Mouse (Mus musculus): ENCODE measurements around the gene Olfr798. TPM values are rescaled to one million over a fixed set of nuclear protein-coding genes. Genes with fewer than 3 reads are reported as not detected.

Olfr798 gene
- polyA plus RNA-seq, 1 experiment from 2014 or later, result not detected

DNA sequence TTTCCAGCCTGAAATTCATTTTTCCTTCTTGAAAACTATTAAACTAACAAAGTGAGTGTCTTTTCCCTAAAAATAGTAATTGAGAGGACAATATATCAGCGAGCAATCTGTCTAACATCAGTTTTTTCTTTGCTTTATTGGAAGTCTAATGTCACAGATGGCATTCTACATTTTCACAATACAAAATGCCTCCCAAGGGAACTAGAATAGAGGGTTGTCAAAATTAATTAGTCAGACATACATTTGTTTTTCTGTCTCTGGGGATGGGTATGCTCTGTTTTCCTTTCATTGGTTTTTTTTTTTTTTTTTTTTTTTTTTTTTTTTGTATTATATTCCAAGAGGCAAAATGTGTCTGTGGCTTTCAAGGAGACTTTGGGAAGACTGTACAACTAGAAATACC is 50.7 kb downstream of the Olfr798 start:
- Histone ChIP-seq H3K4me3 (ENCODE audit: low read depth, low read length) (no peak overlapping the region), H3K9ac (replicated peaks; ENCODE audit: low read length) (no peak overlapping the region), H3K4me2 (ENCODE audit: low read depth, low read length) (no peak overlapping the region), H3K9me3 (replicated peaks; ENCODE audit: control insufficient read depth, low read length) (no peaks in the 10 kb centered on the region), H3K4me1 (ENCODE audit: control insufficient read depth, insufficient read depth, low read length) (no peaks in the 10 kb centered on the region), H3K36me3 (replicated peaks; ENCODE audit: control insufficient read depth, insufficient read depth, low read depth, low read length) (no peaks in the 10 kb centered on the region), H3K27me3 (ENCODE audit: control insufficient read depth, insufficient read depth, low read length) (no peaks in the 10 kb centered on the region), H3K27ac (replicated peaks; ENCODE audit: low read depth, low read length) (no peak overlapping the region)
- no peak for DNase-seq (ENCODE audit: low spot score)
- ATAC-seq (replicated peaks; ENCODE audit: insufficient number of reproducible peaks, low FRiP score, low TSS enrichment, low read depth), result no peak
- WGBS, result 68% methylated on average over 1 of the region's 1 CpGs

Small RNA genes lying within 50 kb of the gene (microRNA-seq; reads per million reads assigned to microRNA genes)
- gene Gm23252 (ENCODE audit: borderline number of aligned reads), result not detected

Other genes starting within 250 kb of the Olfr798 start
- gene Olfr784, start 243.9 kb downstream of the Olfr798 start, polyA plus RNA-seq (2014; fragmentation: Nextera tagmentation; extraction: Ambion mirVana), result not detected in 2 replicates
- gene Olfr785, start 222.5 kb downstream of the Olfr798 start, polyA plus RNA-seq (2014; fragmentation: Nextera tagmentation; extraction: Ambion mirVana), result not detected in 2 replicates
- gene Olfr786, start 200.6 kb downstream of the Olfr798 start, polyA plus RNA-seq (2014; fragmentation: Nextera tagmentation; extraction: Ambion mirVana), result not detected in 2 replicates
- not detected in 2 replicates for gene Olfr787, start 166.1 kb downstream of the Olfr798 start, polyA plus RNA-seq (2014; fragmentation: Nextera tagmentation; extraction: Ambion mirVana)
- gene Olfr788, start 156.9 kb downstream of the Olfr798 start, polyA plus RNA-seq (2014; fragmentation: Nextera tagmentation; extraction: Ambion mirVana), result not detected in 2 replicates
- not detected in 2 replicates for gene Olfr789, start 143.2 kb downstream of the Olfr798 start, polyA plus RNA-seq (2014; fragmentation: Nextera tagmentation; extraction: Ambion mirVana)
- not detected in 2 replicates for gene Olfr790, start 129.4 kb downstream of the Olfr798 start, polyA plus RNA-seq (2014; fragmentation: Nextera tagmentation; extraction: Ambion mirVana)
- not detected in 2 replicates for gene Olfr791, start 106.1 kb downstream of the Olfr798 start, polyA plus RNA-seq (2014; fragmentation: Nextera tagmentation; extraction: Ambion mirVana)
- not detected in 2 replicates for gene Olfr792, start 88.8 kb downstream of the Olfr798 start, polyA plus RNA-seq (2014; fragmentation: Nextera tagmentation; extraction: Ambion mirVana)
- not detected in 2 replicates for gene Olfr794, start 60.3 kb downstream of the Olfr798 start, polyA plus RNA-seq (2014; fragmentation: Nextera tagmentation; extraction: Ambion mirVana)
- gene Olfr796, start 15.4 kb downstream of the Olfr798 start, polyA plus RNA-seq (2014; fragmentation: Nextera tagmentation; extraction: Ambion mirVana), result not detected in 2 replicates
- gene Olfr799, start 9.6 kb upstream of the Olfr798 start, polyA plus RNA-seq (2014; fragmentation: Nextera tagmentation; extraction: Ambion mirVana), result not detected in 2 replicates
- gene Olfr800, start 29.8 kb upstream of the Olfr798 start, polyA plus RNA-seq (2014; fragmentation: Nextera tagmentation; extraction: Ambion mirVana), result not detected in 2 replicates
- gene Olfr801, start 45.9 kb upstream of the Olfr798 start, polyA plus RNA-seq (2014; fragmentation: Nextera tagmentation; extraction: Ambion mirVana), result not detected in 2 replicates
- gene Olfr802, start 60.2 kb upstream of the Olfr798 start, polyA plus RNA-seq (2014; fragmentation: Nextera tagmentation; extraction: Ambion mirVana), result not detected in 2 replicates
- gene Olfr803, start 66.4 kb upstream of the Olfr798 start, polyA plus RNA-seq (2014; fragmentation: Nextera tagmentation; extraction: Ambion mirVana), result not detected in 2 replicates
- gene Olfr804, start 75.3 kb upstream of the Olfr798 start, polyA plus RNA-seq (2014; fragmentation: Nextera tagmentation; extraction: Ambion mirVana), result not detected in 2 replicates
- gene Olfr805, start 101.4 kb upstream of the Olfr798 start, polyA plus RNA-seq (2014; fragmentation: Nextera tagmentation; extraction: Ambion mirVana), result not detected in 2 replicates
- not detected in 2 replicates for gene Olfr806, start 114.0 kb upstream of the Olfr798 start, polyA plus RNA-seq (2014; fragmentation: Nextera tagmentation; extraction: Ambion mirVana)
- gene Olfr807, start 129.9 kb upstream of the Olfr798 start, polyA plus RNA-seq (2014; fragmentation: Nextera tagmentation; extraction: Ambion mirVana), result not detected in 2 replicates
- gene Olfr808, start 137.5 kb upstream of the Olfr798 start, polyA plus RNA-seq (2014; fragmentation: Nextera tagmentation; extraction: Ambion mirVana), result not detected in 2 replicates
- gene Olfr809, start 146.7 kb upstream of the Olfr798 start, polyA plus RNA-seq (2014; fragmentation: Nextera tagmentation; extraction: Ambion mirVana), result not detected in 2 replicates
- not detected in 2 replicates for gene Olfr810, start 167.0 kb upstream of the Olfr798 start, polyA plus RNA-seq (2014; fragmentation: Nextera tagmentation; extraction: Ambion mirVana)
- not detected in 2 replicates for gene Olfr811, start 176.5 kb upstream of the Olfr798 start, polyA plus RNA-seq (2014; fragmentation: Nextera tagmentation; extraction: Ambion mirVana)
- not detected in 2 replicates for gene Olfr812, start 218.2 kb upstream of the Olfr798 start, polyA plus RNA-seq (2014; fragmentation: Nextera tagmentation; extraction: Ambion mirVana)
- not detected in 2 replicates for gene Olfr813, start 227.4 kb upstream of the Olfr798 start, polyA plus RNA-seq (2014; fragmentation: Nextera tagmentation; extraction: Ambion mirVana)